Mouse (Mus musculus) myocyte (in vitro differentiated cells): ENCODE measurements around the gene BC024063. TPM values are rescaled to one million over a fixed set of nuclear protein-coding genes. Genes with fewer than 3 reads are reported as not detected.
"Not testable (repeated sequence)": the region's sequence is repeated elsewhere in the genome, so short reads cannot be mapped to it uniquely, and the experiment has no call there.

Experiments
- H3K27me3 ChIP-seq: one replicate; pipeline ENCODE4 v1.6.1; 2011; ENCODE audit not compliant: control insufficient read depth, insufficient read depth, insufficient read length
- H3K36me3 ChIP-seq: one replicate; pipeline ENCODE4 v1.6.1; 2011; ENCODE audit not compliant: control insufficient read depth, insufficient read depth
- H3K4me2 ChIP-seq: one replicate; pipeline ENCODE4 v1.6.1; 2011; ENCODE audit warnings: low read depth, control low read depth
- H3K4me3 ChIP-seq: one replicate; pipeline ENCODE4 v1.5.1; 2011; ENCODE audit warnings: mild to moderate bottlenecking, control low read depth, moderate library complexity
- H3K79me2 ChIP-seq: one replicate; pipeline ENCODE4 v1.6.1; 2011; ENCODE audit not compliant: control insufficient read depth, insufficient read depth
- H3ac ChIP-seq: one replicate; pipeline ENCODE4 v1.6.1; 2011; ENCODE audit not compliant: control insufficient read depth, insufficient read length
- CEBPB ChIP-seq: IDR thresholded peaks from 2 replicates; pipeline ENCODE4 v1.6.1; 2011; ENCODE audit warnings: mild to moderate bottlenecking, moderate library complexity; ENCODE audit not compliant: poor library complexity, insufficient read depth, severe bottlenecking
- E2F4 ChIP-seq: IDR thresholded peaks from one replicate; pipeline ENCODE4 v1.6.1; 2011; ENCODE audit warnings: mild to moderate bottlenecking, control low read depth, moderate library complexity; ENCODE audit not compliant: insufficient read depth
- MAX ChIP-seq: IDR thresholded peaks from one replicate; pipeline ENCODE4 v1.6.1; 2011; ENCODE audit warnings: low read depth, mild to moderate bottlenecking, control low read depth
- MYOD1 ChIP-seq, 3 experiments: IDR thresholded peaks; one replicate each; pipeline ENCODE4 v1.6.1; 2011; ENCODE audit warnings: control low read depth in 2 of 3, low read depth in 2 of 3, mild to moderate bottlenecking in 2 of 3, moderate library complexity in 1 of 3; ENCODE audit not compliant: insufficient read length in 2 of 3, control insufficient read depth in 1 of 3
- MYOG ChIP-seq, 3 experiments: IDR thresholded peaks; one replicate each; pipeline ENCODE4 v1.6.1; 2011; ENCODE audit warnings: control low read depth in 2 of 3, low read depth in 2 of 3, mild to moderate bottlenecking in 2 of 3; ENCODE audit not compliant: insufficient read length in 2 of 3, control insufficient read depth in 1 of 3, insufficient read depth in 1 of 3
- POLR2A ChIP-seq: IDR thresholded peaks from one replicate; pipeline ENCODE4 v1.6.1; 2011; ENCODE audit warnings: low read depth, mild to moderate bottlenecking, control low read depth, moderate library complexity; ENCODE audit not compliant: insufficient read length
- POLR2AphosphoS2 ChIP-seq: IDR thresholded peaks from one replicate; pipeline ENCODE4 v1.6.1; 2011; ENCODE audit warnings: low read depth, control low read depth; ENCODE audit not compliant: insufficient read length
- REST ChIP-seq: IDR thresholded peaks from one replicate; pipeline ENCODE4 v1.6.1; 2011; ENCODE audit warnings: mild to moderate bottlenecking, control low read depth, moderate library complexity; ENCODE audit not compliant: insufficient read depth, insufficient read length
- SRF ChIP-seq: IDR thresholded peaks from one replicate; pipeline ENCODE4 v1.6.1; 2011; ENCODE audit warnings: low read depth; ENCODE audit not compliant: control insufficient read depth, insufficient read length
- TCF3 ChIP-seq: IDR thresholded peaks from one replicate; pipeline ENCODE4 v1.6.1; 2011; ENCODE audit warnings: low read depth, control low read depth; ENCODE audit not compliant: insufficient read length
- USF1 ChIP-seq: IDR thresholded peaks from one replicate; pipeline ENCODE4 v1.6.1; 2011; ENCODE audit warnings: low read depth, mild to moderate bottlenecking, control low read depth, moderate library complexity
- polyA plus RNA-seq: library from polyadenylated mRNA; unstranded; fragments of >200 nt; fragmentation: generic; extraction: Trizol; gene quantifications from one replicate; pipeline ENCODE4 v1.2.1, GENCODE M21; 2012; ENCODE audit warnings: missing spikeins

The BC024063 gene
- polyA plus RNA-seq, result 0.77 TPM

GRCm38 (mm10) chr10:82082728-82083621, at the start of gene BC024063:
Gene BC024063 (plus strand): TSS chr10:82083353.
- peak within 1 kb of the TSS; percentile 79 for H3K4me2 ChIP-seq
- H3K36me3 ChIP-seq, result not testable (repeated sequence)
- TF ChIP-seq POLR2A, result peak; percentile 47

GRCm38 (mm10) chr10:82042191-82042590, 41.0 kb upstream of the BC024063 start:
- H3K4me2 ChIP-seq, result no peak overlapping the region
- TF ChIP-seq MYOG (IDR thresholded peaks at IDR 0.05; ENCODE audit: control insufficient read depth in 1 of 3, insufficient read depth in 1 of 3, insufficient read length in 2 of 3, low read depth in 2 of 3) (no peak), CEBPB (no peak), REST (no peak), POLR2A (no peak), E2F4 (no peak), MAX (no peak), MYOD1 (IDR thresholded peaks at IDR 0.05; ENCODE audit: control insufficient read depth in 1 of 3, insufficient read length in 2 of 3, low read depth in 2 of 3) (no peak), USF1 (no peak)
- H3K27me3 ChIP-seq, result peaks cover 3% of the 10 kb centered on the region
- no peak overlapping the region for H3ac ChIP-seq
- no peaks in the 10 kb centered on the region for H3K36me3 ChIP-seq
- no peaks in the 10 kb centered on the region for H3K79me2 ChIP-seq
- H3K4me3 ChIP-seq, result no peak overlapping the region

More at GRCm38 (mm10) chr10:82082728-82083621, at the start of gene BC024063:
- H3K27me3 ChIP-seq, H3ac ChIP-seq: not testable (repeated sequence)
- Histone ChIP-seq H3K79me2 (peaks cover 13% of the 10 kb centered on the region), H3K4me3 (peak within 1 kb of the TSS; percentile 46)

DNA sequence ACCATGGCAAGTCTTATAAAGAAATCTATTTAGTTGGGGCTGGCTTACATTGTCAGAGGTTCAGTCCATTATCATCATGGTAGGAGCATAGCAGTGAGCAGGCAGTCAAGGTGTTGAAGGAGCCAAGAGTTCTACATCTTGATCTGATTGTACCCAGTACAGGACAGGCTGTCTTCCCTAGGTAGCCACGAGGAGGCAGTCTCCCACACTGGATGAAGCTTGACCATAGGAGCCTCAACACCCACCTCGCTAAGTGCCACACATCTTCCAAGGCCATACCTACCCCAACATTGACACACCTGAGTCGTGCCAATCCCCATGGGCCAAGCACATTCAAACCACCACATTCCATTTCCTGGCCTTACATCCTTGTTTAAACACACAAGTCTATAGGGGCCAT, 36.5 kb upstream of the BC024063 start:
- no peak overlapping the region for H3K4me3 ChIP-seq
- no peak overlapping the region for H3ac ChIP-seq
- H3K27me3 ChIP-seq, result no peaks in the 10 kb centered on the region
- H3K4me2 ChIP-seq, result no peak overlapping the region
- H3K79me2 ChIP-seq, result peaks cover 6% of the 10 kb centered on the region
- no peak for TF ChIP-seq MYOG (IDR thresholded peaks at IDR 0.05; ENCODE audit: control insufficient read depth in 1 of 3, insufficient read depth in 1 of 3, insufficient read length in 2 of 3, low read depth in 2 of 3)
- no peak for TF ChIP-seq MAX
- no peak for TF ChIP-seq POLR2A
- H3K36me3 ChIP-seq, result no peaks in the 10 kb centered on the region

DNA sequence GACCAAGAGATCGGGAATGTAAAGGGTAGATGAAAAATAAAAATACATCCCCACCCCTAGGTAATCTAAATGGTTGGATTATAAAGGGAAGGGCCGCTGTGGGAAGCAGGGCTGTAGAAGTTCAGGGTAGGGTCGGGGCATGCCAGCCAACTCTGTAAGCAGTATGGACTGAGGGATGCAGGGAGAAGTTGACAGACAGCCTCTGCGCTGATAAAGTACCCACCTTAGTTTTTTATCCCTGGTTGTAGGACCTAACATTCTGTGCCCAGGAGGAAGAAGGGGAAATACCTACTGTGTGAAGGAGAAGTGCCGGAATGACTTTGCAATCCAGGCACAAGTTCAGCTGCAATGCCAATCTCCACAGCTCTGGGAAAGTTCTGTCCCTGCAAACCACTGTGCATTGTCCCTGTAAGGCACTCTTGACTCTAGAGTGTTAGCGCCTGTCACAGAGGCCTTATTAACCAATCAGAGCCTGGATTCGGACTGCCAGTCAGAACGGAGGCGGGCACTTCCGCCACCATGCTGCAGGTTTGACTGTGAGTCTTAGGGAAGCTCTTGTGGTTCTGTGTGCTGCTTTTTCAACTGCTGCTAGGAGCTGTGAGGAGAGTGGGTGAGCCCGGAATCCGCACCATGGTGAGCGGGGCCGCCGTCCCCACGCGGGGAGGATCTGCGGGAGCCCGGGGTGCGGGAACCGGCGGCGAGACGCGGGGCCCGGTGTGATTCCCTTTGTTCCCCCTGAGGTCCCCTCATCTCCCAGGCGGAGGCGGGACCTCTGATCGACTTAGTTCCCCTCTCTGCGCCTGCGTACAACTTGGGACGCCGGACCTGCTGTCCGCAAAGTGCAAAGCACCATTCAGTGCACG, 35.3 kb upstream of the BC024063 start, which contains the start of gene Zfp873:
Zfp873 (plus strand) TSS at position 527 of the 863 bp plus-strand sequence.
- Histone ChIP-seq H3K36me3 (no peaks in the 10 kb centered on the region), H3K4me3 (peak within 1 kb of the TSS; percentile 27), H3K4me2 (peak within 1 kb of the TSS; percentile 95), H3K79me2 (peaks cover 6% of the 10 kb centered on the region), H3ac (peak within 1 kb of the TSS; percentile 15), H3K27me3 (no peaks in the 10 kb centered on the region)
- TF ChIP-seq CEBPB (no peak), MYOD1 (IDR thresholded peaks at IDR 0.05; ENCODE audit: control insufficient read depth in 1 of 3, insufficient read length in 2 of 3, low read depth in 2 of 3) (no peak), POLR2AphosphoS2 (peak; percentile 19), SRF (peak; percentile 82), TCF3 (no peak), REST (no peak), POLR2A (peak; percentile 56), E2F4 (no peak), MAX (no peak)

DNA sequence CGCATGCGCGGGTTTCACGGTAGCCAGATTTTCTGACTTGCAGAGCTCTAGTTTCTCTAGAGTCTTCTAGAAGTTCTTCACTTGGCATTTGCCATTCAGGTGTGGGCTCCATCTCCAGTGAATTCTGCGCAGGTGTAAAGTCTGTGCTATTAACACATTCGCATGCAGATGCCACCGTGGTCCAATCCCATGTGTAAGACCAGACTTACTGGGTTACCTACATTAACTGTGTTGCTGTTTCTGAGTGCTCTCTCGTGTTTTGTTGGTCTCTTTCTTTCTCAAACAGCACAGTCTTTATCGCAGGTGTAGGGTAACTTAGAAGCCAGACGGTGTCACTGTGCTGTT, 34.7 kb upstream of the BC024063 start:
- not testable (repeated sequence) for H3K36me3 ChIP-seq, H3ac ChIP-seq, H3K79me2 ChIP-seq, H3K27me3 ChIP-seq
- Histone ChIP-seq H3K4me2 (peak overlapping the region; percentile 95), H3K4me3 (peak overlapping the region; percentile 27)

GRCm38 (mm10) chr10:82083622-82083971, 444 bp downstream of the BC024063 start:
- H3K27me3 ChIP-seq, H3ac ChIP-seq, H3K36me3 ChIP-seq: not testable (repeated sequence)
- H3K79me2 ChIP-seq, result peaks cover 13% of the 10 kb centered on the region
- H3K4me2 ChIP-seq, result peak overlapping the region; percentile 79
- peak overlapping the region; percentile 46 for H3K4me3 ChIP-seq
